Mouse (Mus musculus) embryonic facial prominence, embryonic 12.5 days (tissue): Measurements from ENCODE around the gene Taco1. TPM values are rescaled to one million over a fixed set of nuclear protein-coding genes. Genes with fewer than 3 reads are reported as not detected.
"Not testable (repeated sequence)": the region's sequence is repeated elsewhere in the genome, so short reads cannot be mapped to it uniquely, and the experiment has no call there.

Experiments used
- ATAC-seq: fragments of 200-750 bp; cut with Nextera tagmentation; 2 replicates; pipeline ENCODE4 v1.8.0; 2017; ENCODE audit not compliant: insufficient number of reproducible peaks, insufficient read depth, low FRiP score, low TSS enrichment
- H3K27ac ChIP-seq: fragments of 300-500 bp; sonication (generic); 2 replicates; pipeline ENCODE4 v1.5.1; 2016; ENCODE audit warnings: mild to moderate bottlenecking
- H3K27me3 ChIP-seq: fragments of 300-500 bp; sonication (generic); 2 replicates; pipeline ENCODE4 v1.6.1; 2016; ENCODE audit warnings: mild to moderate bottlenecking, moderate library complexity
- H3K36me3 ChIP-seq: fragments of 300-500 bp; sonication (generic); 2 replicates; pipeline ENCODE4 v1.6.1; 2016; ENCODE audit warnings: mild to moderate bottlenecking
- H3K4me1 ChIP-seq: fragments of 300-500 bp; sonication (generic); 2 replicates; pipeline ENCODE4 v1.6.1; 2016
- H3K4me2 ChIP-seq: fragments of 300-500 bp; sonication (generic); replicated peaks from 2 replicates; pipeline ENCODE4 v1.6.1; 2016; ENCODE audit warnings: mild to moderate bottlenecking, moderate library complexity
- H3K4me3 ChIP-seq: fragments of 300-500 bp; sonication (generic); 2 replicates; pipeline ENCODE4 v1.5.1; 2016; ENCODE audit warnings: mild to moderate bottlenecking
- H3K9ac ChIP-seq: fragments of 300-500 bp; sonication (generic); 2 replicates; pipeline ENCODE4 v1.6.1; 2016; ENCODE audit warnings: mild to moderate bottlenecking, moderate library complexity
- H3K9me3 ChIP-seq: fragments of 300-500 bp; sonication (generic); 2 replicates; pipeline ENCODE4 v1.6.1; 2016; ENCODE audit warnings: mild to moderate bottlenecking, moderate library complexity
- WGBS: fragments of 180-500 bp; shearing (Covaris S2); methylation state at CpG from one replicate; pipeline ENCODE4 v1.1.7; 2016; 5-methylcytosine and 5-hydroxymethylcytosine counted together
- polyA plus RNA-seq: library from polyadenylated mRNA; unstranded; fragments of >200 nt; fragmentation: Nextera tagmentation; extraction: Ambion mirVana; gene quantifications from 2 replicates; pipeline ENCODE4 v1.2.1, GENCODE M21; 2016

The Taco1 gene
- polyA plus RNA-seq, 1 experiment from 2014 or later = 10.8 TPM

- no peak for ATAC-seq
- Histone ChIP-seq H3K4me1 (peaks cover 5% of the 10 kb centered on the region; the same call in 1 of the 2 replicates), H3K27ac (peak overlapping the region; percentile 86; the same call in 1 of the 2 replicates), H3K4me3 (peak overlapping the region; percentile 92), H3K9me3 (no peaks in the 10 kb centered on the region), H3K9ac (peak overlapping the region; percentile 90; the same call in 1 of the 2 replicates), H3K4me2 (peak overlapping the region; percentile 82), H3K27me3 (no peaks in the 10 kb centered on the region), H3K36me3 (0 out of 2 replicates have a peak, but pooled peaks cover 3% of the 10 kb centered on the region)
- WGBS = 42% methylated on average over 18 of the region's 18 CpGs
Observed at GRCm38 (mm10) chr11:106065073-106065922, 563 bp upstream of the Taco1 start.

GRCm38 (mm10) chr11:106066616-106067015 is 755 bp downstream of the Taco1 start:
- H3K36me3 ChIP-seq, H3K4me1 ChIP-seq, H3K27me3 ChIP-seq, ATAC-seq, H3K9me3 ChIP-seq: not testable (repeated sequence)
- H3K4me3 ChIP-seq = peak overlapping the region; percentile 92
- peak overlapping the region; percentile 82 for H3K4me2 ChIP-seq
- peak overlapping the region; percentile 90 for H3K9ac ChIP-seq
- WGBS = 16% methylated on average over 23 of the region's 23 CpGs
- peak overlapping the region; percentile 86; the same call in 1 of the 2 replicates for H3K27ac ChIP-seq

- no peak overlapping the region for H3K4me2 ChIP-seq
- no peak overlapping the region for H3K4me3 ChIP-seq
- H3K9ac ChIP-seq = no peak overlapping the region
- no peak overlapping the region for H3K27ac ChIP-seq
- H3K27me3 ChIP-seq = no peaks in the 10 kb centered on the region
- no peaks in the 10 kb centered on the region for H3K4me1 ChIP-seq
- no peaks in the 10 kb centered on the region for H3K9me3 ChIP-seq
- 84% methylated on average over 3 of the region's 3 CpGs for WGBS
- H3K36me3 ChIP-seq = peaks cover 25% of the 10 kb centered on the region
- ATAC-seq = no peak
Observed at GRCm38 (mm10) chr11:106073774-106074173, 7.9 kb downstream of the Taco1 start.

- ATAC-seq = no peak
- no peak overlapping the region for H3K4me2 ChIP-seq
- H3K9me3 ChIP-seq = no peaks in the 10 kb centered on the region
- no peak overlapping the region for H3K27ac ChIP-seq
- no peaks in the 10 kb centered on the region for H3K27me3 ChIP-seq
- H3K4me1 ChIP-seq = no peaks in the 10 kb centered on the region
- H3K9ac ChIP-seq = no peak overlapping the region
- 3% methylated on average over 4 of the region's 4 CpGs for WGBS
- H3K36me3 ChIP-seq = peaks cover 22% of the 10 kb centered on the region
- no peak overlapping the region for H3K4me3 ChIP-seq
Observed at GRCm38 (mm10) chr11:106076321-106076720, 10.5 kb downstream of the Taco1 start.

- WGBS = under 1% methylated on average over 69 of the region's 69 CpGs
- Histone ChIP-seq H3K36me3 (no peaks in the 10 kb centered on the region), H3K4me2 (peak within 1 kb of the TSS; percentile 65), H3K27ac (peak within 1 kb of the TSS; percentile 100), H3K4me1 (peaks cover 15% of the 10 kb centered on the region), H3K9me3 (no peaks in the 10 kb centered on the region), H3K27me3 (no peaks in the 10 kb centered on the region), H3K9ac (peak within 1 kb of the TSS; percentile 91), H3K4me3 (peak within 1 kb of the TSS; percentile 95)
- ATAC-seq = peak; percentile 100
Observed at GRCm38 (mm10) chr11:106083708-106084701, 18.1 kb downstream of the Taco1 start, which contains the start of gene Map3k3. Map3k3 (plus strand) TSS chr11:106084613.

- Histone ChIP-seq H3K9me3 (no peaks in the 10 kb centered on the region), H3K9ac (peak overlapping the region; percentile 91), H3K4me3 (peak overlapping the region; percentile 95), H3K4me2 (peak overlapping the region; percentile 65), H3K27me3 (no peaks in the 10 kb centered on the region), H3K27ac (peak overlapping the region; percentile 100), H3K4me1 (peaks cover 15% of the 10 kb centered on the region), H3K36me3 (no peaks in the 10 kb centered on the region)
- ATAC-seq = peak; percentile 55
- under 1% methylated on average over 54 of the region's 61 CpGs for WGBS
Observed at GRCm38 (mm10) chr11:106084911-106085561, 19.2 kb downstream of the Taco1 start.

GRCm38 (mm10) chr11:106098223-106098622 is 32.4 kb downstream of the Taco1 start:
- Histone ChIP-seq H3K4me3 (no peak overlapping the region), H3K27me3 (no peaks in the 10 kb centered on the region), H3K4me2 (no peak overlapping the region), H3K27ac (no peak overlapping the region), H3K9ac (no peak overlapping the region), H3K4me1 (no peaks in the 10 kb centered on the region), H3K36me3 (peaks cover 7% of the 10 kb centered on the region), H3K9me3 (no peaks in the 10 kb centered on the region)
- ATAC-seq = no peak
- 90% methylated on average over 1 of the region's 1 CpGs for WGBS

- Histone ChIP-seq H3K27ac (no peak overlapping the region), H3K9ac (no peak overlapping the region), H3K36me3 (peaks cover 7% of the 10 kb centered on the region), H3K27me3 (no peaks in the 10 kb centered on the region), H3K4me1 (no peaks in the 10 kb centered on the region), H3K9me3 (no peaks in the 10 kb centered on the region), H3K4me2 (no peak overlapping the region), H3K4me3 (no peak overlapping the region)
- 87% methylated on average over 3 of the region's 3 CpGs for WGBS
- ATAC-seq = no peak
Observed at GRCm38 (mm10) chr11:106102866-106103265, 37.0 kb downstream of the Taco1 start.

- no peaks in the 10 kb centered on the region for H3K4me1 ChIP-seq
- WGBS = 86% methylated on average over 8 of the region's 8 CpGs
Observed at GRCm38 (mm10) chr11:106106047-106106587, 40.3 kb downstream of the Taco1 start.

GRCm38 (mm10) chr11:106111688-106112087 is 45.8 kb downstream of the Taco1 start:
- Histone ChIP-seq H3K9me3 (no peaks in the 10 kb centered on the region), H3K27ac (0 out of 2 replicates have a peak overlapping the region, but pooled peaks have one; percentile 17), H3K4me3 (no peak overlapping the region), H3K36me3 (peaks cover 24% of the 10 kb centered on the region), H3K4me1 (no peaks in the 10 kb centered on the region), H3K27me3 (no peaks in the 10 kb centered on the region), H3K4me2 (no peak overlapping the region), H3K9ac (no peak overlapping the region)
- no peak for ATAC-seq

More at GRCm38 (mm10) chr11:106106047-106106587, 40.3 kb downstream of the Taco1 start:
- Histone ChIP-seq H3K27me3 (no peaks in the 10 kb centered on the region), H3K9ac (no peak overlapping the region), H3K4me3 (no peak overlapping the region), H3K27ac (no peak overlapping the region), H3K9me3 (no peaks in the 10 kb centered on the region), H3K36me3 (peaks cover 11% of the 10 kb centered on the region), H3K4me2 (no peak overlapping the region)
- no peak for ATAC-seq

- Histone ChIP-seq H3K9ac (no peak overlapping the region), H3K9me3 (no peaks in the 10 kb centered on the region), H3K27me3 (no peaks in the 10 kb centered on the region), H3K4me1 (no peaks in the 10 kb centered on the region), H3K36me3 (peaks cover 54% of the 10 kb centered on the region), H3K4me2 (no peak overlapping the region), H3K27ac (no peak overlapping the region), H3K4me3 (no peak overlapping the region)
- ATAC-seq = no peak
- WGBS = 93% methylated on average over 5 of the region's 5 CpGs
Observed at GRCm38 (mm10) chr11:106122221-106122620, 56.4 kb downstream of the Taco1 start.
